Mouse (Mus musculus) MEL (cell line): ENCODE data around the gene Rnf34. TPM values are rescaled to one million over a fixed set of nuclear protein-coding genes. Genes with fewer than 3 reads are reported as not detected.

Experiments
- DNase-seq: peaks from one replicate; pipeline ENCODE4 v3.0.0; 2011; ENCODE audit warnings: low read depth, low spot score
- H3K27ac ChIP-seq: 2 replicates; pipeline ENCODE4 v1.5.1; 2012; ENCODE audit warnings: low read depth, mild to moderate bottlenecking, control low read depth, low read length, moderate library complexity; ENCODE audit not compliant: control insufficient read depth
- H3K27me3 ChIP-seq, 2 experiments: fragments of 150-350 bp in 1 of 2; sonication (generic) in 1 of 2; 2 replicates each; pipeline ENCODE4 v1.6.1; 2012; ENCODE audit warnings: low read length in 2 of 2, mild to moderate bottlenecking in 2 of 2, improper control_type of control experiment in 1 of 2, moderate library complexity in 1 of 2; ENCODE audit not compliant: insufficient read depth in 2 of 2, control insufficient read depth in 1 of 2
- H3K36me3 ChIP-seq, 2 experiments: 2 replicates each; pipeline ENCODE4 v1.6.1; 2012 to 2014; ENCODE audit warnings: low read length in 2 of 2, improper control_type of control experiment in 1 of 2, inconsistent platforms in 1 of 2, mild to moderate bottlenecking in 1 of 2; ENCODE audit not compliant: insufficient read depth in 2 of 2, control insufficient read depth in 1 of 2
- H3K4me1 ChIP-seq, 2 experiments: fragments of 150-350 bp in 1 of 2; sonication (generic) in 1 of 2; 2 replicates each; pipeline ENCODE4 v1.6.1; 2012; ENCODE audit warnings: low read length in 2 of 2, improper control_type of control experiment in 1 of 2, mild to moderate bottlenecking in 1 of 2; ENCODE audit not compliant: insufficient read depth in 2 of 2, control insufficient read depth in 1 of 2
- H3K4me3 ChIP-seq, 2 experiments: fragments of 150-350 bp in 1 of 2; sonication (generic) in 1 of 2; 2 replicates each; pipeline ENCODE4 v1.5.1; 2012; ENCODE audit warnings: low read depth in 2 of 2, low read length in 2 of 2, mild to moderate bottlenecking in 2 of 2, moderate library complexity in 2 of 2, control low read depth in 1 of 2, improper control_type of control experiment in 1 of 2; ENCODE audit not compliant: control insufficient read depth in 1 of 2, insufficient read depth in 1 of 2
- H3K79me2 ChIP-seq: 2 replicates; pipeline ENCODE4 v1.6.1; 2012; ENCODE audit warnings: mild to moderate bottlenecking, low read length, moderate library complexity; ENCODE audit not compliant: control insufficient read depth, poor library complexity, insufficient read depth
- H3K9ac ChIP-seq: 2 replicates; pipeline ENCODE4 v1.6.1; 2012; ENCODE audit warnings: low read depth, mild to moderate bottlenecking, control low read depth, low read length, moderate library complexity; ENCODE audit not compliant: control insufficient read depth, poor library complexity, severe bottlenecking
- H3K9me3 ChIP-seq: fragments of 150-350 bp; sonication (generic); replicated peaks from 2 replicates; pipeline ENCODE4 v1.6.1; 2012; ENCODE audit warnings: mild to moderate bottlenecking, low read length, improper control_type of control experiment, moderate library complexity; ENCODE audit not compliant: insufficient read depth
- BHLHE40 ChIP-seq: IDR thresholded peaks from 2 replicates; pipeline ENCODE4 v1.6.1; 2012; ENCODE audit warnings: low read depth, mild to moderate bottlenecking, inconsistent platforms, low read length, improper control_type of control experiment, borderline replicate concordance
- CTCF ChIP-seq, 3 experiments: IDR thresholded peaks in 2 of 3; conservative IDR thresholded peaks in 1 of 3; 2 replicates each; pipeline ENCODE4 v1.5.1; 2011 to 2012; ENCODE audit warnings: low read length in 3 of 3, low read depth in 2 of 3, mild to moderate bottlenecking in 2 of 3, improper control_type of control experiment in 1 of 3, inconsistent platforms in 1 of 3, mixed read lengths in 1 of 3, moderate library complexity in 1 of 3; ENCODE audit not compliant: control insufficient read depth in 1 of 3, insufficient read depth in 1 of 3, poor library complexity in 1 of 3, severe bottlenecking in 1 of 3
- E2F4 ChIP-seq: IDR thresholded peaks from 2 replicates; pipeline ENCODE4 v1.6.1; 2011; ENCODE audit warnings: low read depth, low read length, improper control_type of control experiment, borderline replicate concordance
- EP300 ChIP-seq, 2 experiments: IDR thresholded peaks; 2 replicates each; pipeline ENCODE4 v1.6.1; 2011; ENCODE audit warnings: improper control_type of control experiment in 2 of 2, low read length in 2 of 2, low read depth in 1 of 2, mild to moderate bottlenecking in 1 of 2
- ETS1 ChIP-seq: IDR thresholded peaks from 2 replicates; pipeline ENCODE4 v1.6.1; 2012; ENCODE audit warnings: low read depth, mild to moderate bottlenecking, inconsistent platforms, low read length, improper control_type of control experiment, moderate library complexity
- GATA1 ChIP-seq: IDR thresholded peaks from 2 replicates; pipeline ENCODE4 v1.6.1; 2011; ENCODE audit warnings: low read depth, low read length, improper control_type of control experiment
- HCFC1 ChIP-seq: IDR thresholded peaks from 2 replicates; pipeline ENCODE4 v1.6.1; 2012; ENCODE audit warnings: low read depth, mild to moderate bottlenecking, inconsistent platforms, low read length, improper control_type of control experiment, moderate library complexity
- KAT2A ChIP-seq: conservative IDR thresholded peaks from 2 replicates; pipeline ENCODE4 v1.6.1; 2012; ENCODE audit warnings: low read depth, low read length, improper control_type of control experiment, inconsistent platforms
- MAX ChIP-seq: IDR thresholded peaks from 2 replicates; pipeline ENCODE4 v1.6.1; 2011; ENCODE audit warnings: low read length, improper control_type of control experiment
- MAZ ChIP-seq: IDR thresholded peaks from 2 replicates; pipeline ENCODE4 v1.6.1; 2012; ENCODE audit warnings: low read depth, mild to moderate bottlenecking, inconsistent platforms, low read length, improper control_type of control experiment
- MEF2A ChIP-seq: IDR thresholded peaks from 2 replicates; pipeline ENCODE4 v1.6.1; 2014; ENCODE audit warnings: low read depth, mild to moderate bottlenecking, inconsistent platforms, low read length, improper control_type of control experiment; ENCODE audit not compliant: poor library complexity, insufficient replicate concordance, severe bottlenecking; ENCODE audit errors: extremely low read depth
- MXI1 ChIP-seq: IDR thresholded peaks from 2 replicates; pipeline ENCODE4 v1.6.1; 2011; ENCODE audit warnings: mild to moderate bottlenecking, low read depth, low read length, improper control_type of control experiment
- MYB ChIP-seq: IDR thresholded peaks from 2 replicates; pipeline ENCODE4 v1.6.1; 2011; ENCODE audit warnings: mild to moderate bottlenecking, low read depth, low read length, improper control_type of control experiment
- MYC ChIP-seq: IDR thresholded peaks from 2 replicates; pipeline ENCODE4 v1.6.1; 2011; ENCODE audit warnings: low read depth, mild to moderate bottlenecking, low read length, improper control_type of control experiment, moderate library complexity
- NELFE ChIP-seq: IDR thresholded peaks from 2 replicates; pipeline ENCODE4 v1.6.1; 2011; ENCODE audit warnings: low read depth, low read length, improper control_type of control experiment
- NRF1 ChIP-seq: IDR thresholded peaks from 2 replicates; pipeline ENCODE4 v1.6.1; 2014; ENCODE audit warnings: low read depth, mild to moderate bottlenecking, inconsistent platforms, low read length, improper control_type of control experiment, moderate library complexity; ENCODE audit not compliant: poor library complexity, insufficient read depth, severe bottlenecking
- POLR2AphosphoS5 ChIP-seq: IDR thresholded peaks from 2 replicates; pipeline ENCODE4 v1.6.1; 2012; ENCODE audit warnings: low read depth, borderline replicate concordance, mild to moderate bottlenecking, inconsistent platforms, low read length, moderate library complexity, mixed read lengths
- RCOR1 ChIP-seq: IDR thresholded peaks from 2 replicates; pipeline ENCODE4 v1.6.1; 2012; ENCODE audit warnings: low read depth, mild to moderate bottlenecking, inconsistent platforms, low read length, improper control_type of control experiment
- TAL1 ChIP-seq: IDR thresholded peaks from 2 replicates; pipeline ENCODE4 v1.6.1; 2012; ENCODE audit warnings: mild to moderate bottlenecking, inconsistent platforms, low read length, moderate library complexity, mixed read lengths
- TCF12 ChIP-seq: IDR thresholded peaks from 2 replicates; pipeline ENCODE4 v1.6.1; 2014; ENCODE audit warnings: low read depth, mild to moderate bottlenecking, inconsistent platforms, low read length, improper control_type of control experiment, moderate library complexity
- USF2 ChIP-seq, 2 experiments: IDR thresholded peaks; 2 replicates each; pipeline ENCODE4 v1.6.1; 2011 to 2012; ENCODE audit warnings: improper control_type of control experiment in 2 of 2, low read length in 2 of 2, borderline replicate concordance in 1 of 2, inconsistent platforms in 1 of 2, low read depth in 1 of 2, mild to moderate bottlenecking in 1 of 2; ENCODE audit not compliant: insufficient read depth in 1 of 2
- ZC3H11A ChIP-seq: IDR thresholded peaks from 2 replicates; pipeline ENCODE4 v1.6.1; 2012; ENCODE audit warnings: low read depth, mild to moderate bottlenecking, inconsistent platforms, low read length, improper control_type of control experiment
- ZKSCAN1 ChIP-seq: IDR thresholded peaks from 2 replicates; pipeline ENCODE4 v1.6.1; 2012; ENCODE audit warnings: low read depth, mild to moderate bottlenecking, inconsistent platforms, low read length, improper control_type of control experiment, moderate library complexity
- ZMIZ1 ChIP-seq: IDR thresholded peaks from 2 replicates; pipeline ENCODE4 v1.6.1; 2012; ENCODE audit warnings: low read depth, mild to moderate bottlenecking, inconsistent platforms, low read length, improper control_type of control experiment, moderate library complexity
- ZNF384 ChIP-seq: IDR thresholded peaks from 2 replicates; pipeline ENCODE4 v1.6.1; 2012; ENCODE audit warnings: low read depth, mild to moderate bottlenecking, inconsistent platforms, low read length, improper control_type of control experiment
- polyA plus RNA-seq, 2 experiments: library from polyadenylated mRNA; stranded (reverse) in 1 of 2; unstranded in 1 of 2; fragments of >175 nt in 1 of 2; fragments of >200 nt in 1 of 2; gene quantifications; 2 replicates each; pipeline versions ENCODE4 v1.2.1 to v1.2.4; 2012; ENCODE audit warnings: low replicate concordance in 2 of 2, low read depth in 1 of 2; ENCODE audit not compliant: insufficient read length in 2 of 2, insufficient read depth in 1 of 2, missing spikeins in 1 of 2
- total RNA-seq: library from RNA; depleted of rRNA; stranded (reverse); fragments of 300-350 nt; gene quantifications from 2 replicates; pipeline ENCODE4 v1.2.3, GENCODE M21; 2012

Rnf34 gene
- total and polyA plus RNA-seq, 3 experiments = 14.8 to 27.4 TPM; not detected in 1

- no peaks in the 10 kb centered on the region for H3K9me3 ChIP-seq
- peaks cover 12 to 17% of the 10 kb centered on the region in 2 experiments for H3K4me1 ChIP-seq
- TF ChIP-seq ZKSCAN1 (no peak), CTCF (IDR thresholded peaks at IDR 0.05 in 2 of 3, conservative IDR thresholded peaks at IDR 0.05 in 1 of 3; ENCODE audit: control insufficient read depth in 1 of 3, insufficient read depth in 1 of 3, low read depth in 2 of 3, low read length in 3 of 3, poor library complexity in 1 of 3, severe bottlenecking in 1 of 3) (0 out of 6 replicates have a peak, but pooled peaks of 1 of the 3 experiments have one; percentile 3)
- TF ChIP-seq, all 39 proteins: peak for 1
- Histone ChIP-seq H3K79me2 (peaks cover 8% of the 10 kb centered on the region), H3K27ac (no peak overlapping the region), H3K4me3 (no peak overlapping the region), H3K27me3 (no peaks in the 10 kb centered on the region), H3K36me3 (peaks cover 0 to 17% of the 10 kb centered on the region in 2 experiments; a peak in 2 of 4 replicates), H3K9ac (no peak overlapping the region)
- no peak for DNase-seq
Observed at GRCm38 (mm10) chr5:122824450-122824849, 25.4 kb upstream of the Rnf34 start.

- Histone ChIP-seq H3K4me1 (peaks cover 10 to 17% of the 10 kb centered on the region in 2 experiments), H3K4me3 (no peak overlapping the region), H3K9ac (no peak overlapping the region), H3K9me3 (no peaks in the 10 kb centered on the region), H3K27ac (no peak overlapping the region), H3K27me3 (no peaks in the 10 kb centered on the region), H3K36me3 (peaks cover 0 to 13% of the 10 kb centered on the region in 2 experiments; a peak in 2 of 4 replicates), H3K79me2 (peaks cover 5% of the 10 kb centered on the region)
- no peak for TF ChIP-seq ETS1
- TF ChIP-seq CTCF (IDR thresholded peaks at IDR 0.05 in 2 of 3, conservative IDR thresholded peaks at IDR 0.05 in 1 of 3; ENCODE audit: control insufficient read depth in 1 of 3, insufficient read depth in 1 of 3, low read depth in 2 of 3, low read length in 3 of 3, poor library complexity in 1 of 3, severe bottlenecking in 1 of 3) = no peak
- no peak for TF ChIP-seq NRF1
- no peak for TF ChIP-seq HCFC1
- TF ChIP-seq TAL1 = no peak
- TF ChIP-seq USF2 (IDR thresholded peaks at IDR 0.05; ENCODE audit: borderline replicate concordance in 1 of 2, insufficient read depth in 1 of 2, low read depth in 1 of 2, low read length in 2 of 2) = no peak
- no peak for TF ChIP-seq MXI1
- no peak for TF ChIP-seq TCF12
- no peak for TF ChIP-seq BHLHE40
- no peak for TF ChIP-seq MAZ
- no peak for TF ChIP-seq NELFE
- no peak for DNase-seq
Observed at GRCm38 (mm10) chr5:122825099-122825498, 24.7 kb upstream of the Rnf34 start.

GRCm38 (mm10) chr5:122832536-122832935, 17.3 kb upstream of the Rnf34 start:
- no peaks in the 10 kb centered on the region for H3K27me3 ChIP-seq
- TF ChIP-seq MEF2A = no peak
- TF ChIP-seq GATA1 = no peak
- TF ChIP-seq TCF12 = no peak
- no peak for TF ChIP-seq MAX
- no peak for TF ChIP-seq RCOR1
- TF ChIP-seq ZNF384 = no peak
- no peak for TF ChIP-seq E2F4
- no peak for TF ChIP-seq POLR2AphosphoS5
- TF ChIP-seq ZKSCAN1 = no peak
- TF ChIP-seq NRF1 = no peak
- no peak for TF ChIP-seq ZMIZ1
- no peak for TF ChIP-seq ZC3H11A
- no peak for TF ChIP-seq MYB
- no peak for TF ChIP-seq KAT2A
- TF ChIP-seq EP300 (IDR thresholded peaks at IDR 0.05; ENCODE audit: low read depth in 1 of 2, low read length in 2 of 2) = no peak
- TF ChIP-seq MYC = no peak

More at GRCm38 (mm10) chr5:122832536-122832935, 17.3 kb upstream of the Rnf34 start:
- no peak for DNase-seq
- no peak overlapping the region for H3K4me3 ChIP-seq
- no peak overlapping the region for H3K27ac ChIP-seq
- no peak overlapping the region for H3K9ac ChIP-seq
- no peaks in the 10 kb centered on the region for H3K79me2 ChIP-seq
- H3K9me3 ChIP-seq = no peaks in the 10 kb centered on the region
- no peaks in the 10 kb centered on the region for H3K4me1 ChIP-seq
- H3K36me3 ChIP-seq = no peaks in the 10 kb centered on the region
